Mouse (Mus musculus) adipocyte (in vitro differentiated cells): ENCODE results near the gene Mroh9.

Source experiments
- DNase-seq: peaks from one replicate; pipeline ENCODE4 v3.0.0-alpha.2; 2016; ENCODE audit warnings: low spot score

Mroh9 gene

DNA sequence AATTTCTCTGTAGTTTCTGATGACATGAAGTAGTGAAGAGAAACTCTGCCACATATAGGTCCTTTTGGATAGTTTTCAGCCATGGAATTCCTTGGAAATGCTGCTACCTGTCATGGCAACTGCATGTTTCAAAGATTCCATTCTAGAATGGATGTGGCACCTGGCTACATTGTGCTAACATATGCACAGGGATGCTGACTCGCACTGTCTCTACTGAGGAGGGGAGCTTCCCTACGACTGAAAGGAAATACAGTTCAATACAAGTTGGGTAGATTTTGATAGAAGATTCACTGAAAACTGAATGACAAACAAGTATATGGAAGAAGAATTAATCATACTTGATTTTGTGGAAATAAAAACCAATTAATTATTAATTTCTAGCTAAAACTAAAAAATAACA, at the start of gene Mroh9:
Mroh9 (minus strand) TSS at position 101 of the 400 bp plus-strand sequence.
- DNase-seq = no peak

DNA sequence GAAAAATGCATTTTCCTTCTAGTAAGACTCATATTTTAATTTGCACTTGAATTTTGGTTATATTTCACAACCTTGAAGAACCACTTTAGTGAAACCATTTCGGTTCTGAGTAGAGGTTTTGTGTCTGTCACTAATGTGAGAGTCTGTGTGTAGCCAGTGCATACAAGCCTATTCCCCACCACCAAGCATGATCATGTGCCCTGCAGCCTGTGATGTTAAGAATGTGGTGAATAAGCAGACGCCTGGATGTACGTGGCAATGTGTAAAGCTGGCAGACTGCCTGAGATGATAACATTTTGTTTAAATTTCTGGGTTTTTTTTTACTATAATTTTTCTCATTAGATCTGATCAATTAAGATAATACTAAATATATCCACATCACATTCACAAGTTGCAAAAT, 44.5 kb upstream of the Mroh9 start:
- DNase-seq = no peak

DNA sequence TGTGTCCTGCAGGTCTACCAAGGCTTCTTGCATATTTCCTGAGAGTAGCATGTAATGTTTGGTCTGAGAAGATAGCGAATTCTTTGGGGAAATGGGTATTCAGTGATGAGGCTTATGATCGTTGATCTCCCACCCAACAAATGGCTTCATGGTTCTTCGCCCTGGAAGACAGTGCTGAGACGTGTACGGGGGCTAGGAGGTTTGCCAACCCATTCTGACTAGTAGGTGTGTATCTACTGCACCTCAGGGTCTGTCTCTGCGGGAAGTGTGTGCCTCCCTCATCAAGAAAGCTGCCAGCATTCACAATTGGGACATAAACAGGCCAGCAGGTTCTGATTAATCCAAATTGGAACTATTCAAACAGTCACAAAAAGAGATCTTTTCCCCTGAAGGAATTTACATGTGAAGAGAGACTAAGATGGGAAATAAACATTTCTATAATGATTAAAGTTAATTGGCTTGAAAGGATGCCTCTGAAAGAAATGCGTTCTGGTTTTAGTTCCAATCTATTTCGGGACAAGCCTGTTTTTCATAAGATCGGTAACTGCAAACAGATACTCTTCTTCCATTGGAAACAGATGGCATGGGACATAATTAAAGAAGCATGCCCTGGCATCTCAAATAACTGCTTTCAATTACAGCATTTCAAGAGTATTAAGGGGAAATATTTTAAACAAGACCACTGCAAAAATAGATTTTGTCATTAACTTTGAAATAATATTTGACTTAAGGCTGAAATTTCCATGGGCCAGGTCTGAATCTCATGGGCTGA, 43.8 kb upstream of the Mroh9 start:
- no peak for DNase-seq

DNA sequence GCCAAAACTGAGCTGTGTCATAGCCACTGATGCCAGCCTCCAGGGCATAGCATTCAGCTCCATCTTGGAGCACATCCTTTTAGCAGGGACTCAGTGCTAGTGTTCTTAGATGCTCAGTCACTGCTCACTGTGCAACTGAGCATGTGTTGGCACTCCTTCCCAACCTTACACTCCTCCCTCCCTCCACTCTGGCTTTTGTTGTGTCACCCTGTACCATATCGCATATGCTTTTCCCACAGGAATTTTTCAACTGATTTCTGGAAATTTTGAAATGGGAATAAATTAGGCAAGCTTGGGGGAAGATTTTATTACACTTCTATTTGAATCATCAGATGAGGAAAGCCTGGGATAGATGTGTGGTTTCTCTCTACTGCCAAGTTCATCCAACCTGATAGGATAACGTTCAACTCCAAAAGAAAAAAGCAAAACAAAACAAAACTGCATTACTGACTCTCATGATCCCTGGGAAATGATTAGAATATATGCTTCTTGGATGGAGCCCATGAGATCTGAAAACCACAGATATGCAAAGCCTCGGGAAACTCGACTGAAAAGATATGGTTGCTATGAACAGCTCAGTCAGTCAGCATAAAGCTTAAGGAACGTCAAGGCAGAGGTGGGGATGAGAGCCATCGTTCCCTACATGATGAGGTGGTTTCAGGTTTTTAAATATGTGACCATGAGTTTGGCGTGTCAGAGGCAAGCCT, 40.9 kb upstream of the Mroh9 start:
- DNase-seq = peak; percentile 37

DNA sequence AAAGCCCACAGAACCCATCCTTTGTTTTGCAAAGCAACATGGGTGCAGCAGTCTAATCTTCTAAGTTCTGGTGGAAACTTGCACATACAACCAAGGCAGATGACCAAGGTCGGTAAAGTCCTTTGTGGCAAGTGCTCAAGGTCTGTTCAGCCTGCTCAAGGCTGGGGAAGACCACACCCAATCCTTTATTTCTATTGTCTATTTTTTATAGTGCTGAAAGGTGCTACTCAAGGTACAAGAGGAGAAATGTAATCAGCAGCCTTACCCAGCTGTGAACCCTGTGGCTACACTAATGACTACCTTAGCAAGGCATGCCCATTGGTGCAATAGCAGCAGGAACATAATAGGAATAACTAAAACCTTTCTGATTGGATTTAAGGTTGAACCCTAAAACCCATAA, 36.9 kb upstream of the Mroh9 start:
- DNase-seq = no peak

DNA sequence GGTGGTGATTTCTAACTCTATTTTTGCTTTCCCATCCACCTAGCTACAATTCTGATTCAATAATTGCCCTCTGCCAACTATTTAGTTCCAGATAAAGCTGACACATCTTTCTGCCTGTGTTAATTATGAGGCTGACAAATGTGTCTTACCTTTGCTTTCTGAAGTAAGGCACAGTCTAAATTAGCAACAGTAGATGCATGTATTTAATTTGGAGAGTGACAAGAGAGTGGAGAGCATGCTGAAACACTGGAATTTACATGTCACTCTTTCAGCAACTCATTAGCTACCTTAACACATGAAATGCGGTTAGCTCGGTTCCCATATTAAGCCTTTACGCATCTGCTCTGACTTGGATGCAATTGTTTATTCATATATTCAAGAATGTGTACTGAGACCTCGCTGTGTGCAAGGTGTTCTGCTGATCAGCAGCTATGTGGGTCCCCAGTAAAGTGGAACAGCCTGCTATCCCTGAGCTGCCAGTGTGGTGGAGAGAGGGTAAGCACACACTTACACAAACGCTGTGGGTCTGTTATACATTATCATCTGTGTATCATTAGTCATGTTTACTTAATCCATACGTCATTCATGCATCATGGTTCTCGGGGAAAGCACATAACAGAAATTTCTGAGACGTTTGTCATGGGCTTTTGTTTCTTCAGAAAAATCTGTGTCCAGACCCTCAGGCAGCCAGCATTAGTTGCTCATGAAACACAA, 28.1 kb upstream of the Mroh9 start:
- no peak for DNase-seq

DNA sequence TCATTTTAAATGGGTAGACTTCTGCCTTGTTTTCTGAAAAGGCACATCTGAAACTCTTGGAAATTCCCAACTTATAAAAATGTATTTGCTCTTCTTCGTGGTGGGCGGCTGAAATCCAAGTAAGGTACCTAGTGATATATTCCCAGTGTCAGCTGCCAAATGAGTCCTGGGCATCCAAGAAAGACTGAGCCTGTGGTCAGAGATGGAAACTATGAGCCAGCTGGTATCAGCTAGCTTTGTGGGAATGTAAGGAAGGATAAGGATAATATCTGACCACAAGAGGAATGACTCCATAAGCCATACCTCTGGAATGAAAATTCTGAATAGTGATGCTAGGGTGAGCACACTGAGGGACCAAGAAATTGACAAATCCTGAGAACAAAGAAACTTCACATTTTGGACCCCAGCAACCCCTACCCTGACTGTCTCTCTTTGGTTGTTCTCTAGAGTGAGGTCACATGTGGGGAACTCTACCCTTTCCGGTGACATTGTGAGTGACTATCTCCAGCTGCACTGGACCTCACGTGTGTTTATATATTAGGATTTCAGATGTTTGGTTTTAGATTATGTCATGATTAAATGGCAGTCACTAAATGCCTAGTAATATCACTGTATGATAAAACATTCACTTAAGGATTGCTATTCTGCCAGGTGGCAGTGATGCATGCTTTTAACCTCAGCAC, 27.2 kb upstream of the Mroh9 start:
- no peak for DNase-seq

DNA sequence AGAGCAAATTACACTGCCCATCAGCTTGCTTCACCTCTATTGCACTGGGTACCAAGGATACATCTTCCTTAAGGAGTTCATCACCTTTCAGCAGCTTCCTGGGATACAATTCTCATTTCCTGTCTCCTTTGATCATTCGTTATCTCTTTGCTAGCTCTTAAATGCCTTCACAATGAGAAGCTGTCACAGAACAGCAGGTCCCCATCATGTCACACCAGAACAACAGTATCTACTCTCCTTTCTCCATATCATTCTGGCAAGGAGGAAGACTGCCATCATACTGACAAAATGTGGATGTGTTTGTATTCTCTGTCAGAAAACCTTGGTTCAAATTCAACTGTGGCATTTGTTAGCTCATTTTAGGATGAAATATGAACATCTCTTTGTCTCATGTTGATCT, 19.5 kb upstream of the Mroh9 start:
- no peak for DNase-seq

DNA sequence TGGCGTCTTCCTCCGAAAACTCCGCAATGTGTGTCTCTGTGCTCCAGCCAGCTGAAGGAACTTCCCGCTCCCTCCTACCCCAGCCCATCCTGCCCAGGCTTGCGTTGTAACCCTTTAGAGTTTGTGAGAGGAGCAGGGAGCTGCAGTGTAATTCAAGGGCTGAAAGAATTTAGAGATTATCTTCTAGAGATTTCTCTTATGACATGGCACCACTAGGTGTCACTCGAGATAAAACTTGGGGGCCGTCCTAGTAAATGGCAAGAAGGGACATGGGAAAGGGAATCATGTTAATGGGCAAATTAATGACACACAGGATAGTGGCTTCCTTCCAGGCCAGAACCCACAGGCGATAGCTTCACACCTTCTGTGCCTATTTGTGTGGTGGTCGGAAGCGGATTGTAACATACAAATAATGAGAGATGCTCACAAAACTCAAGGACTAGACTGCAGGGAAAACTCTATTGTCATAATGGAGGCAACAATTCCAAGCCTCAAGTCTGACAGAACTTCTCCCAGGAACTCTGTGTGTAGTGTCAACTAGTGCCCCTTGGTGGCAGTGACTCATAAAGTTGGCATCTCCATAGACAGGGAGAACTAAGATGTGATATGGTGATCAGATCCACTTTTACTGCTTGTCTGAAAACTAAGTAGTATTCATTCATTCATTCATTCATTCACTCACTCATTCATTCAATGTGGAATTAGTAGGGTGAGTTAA, 6.1 kb upstream of the Mroh9 start:
- DNase-seq = peak; percentile 77

DNA sequence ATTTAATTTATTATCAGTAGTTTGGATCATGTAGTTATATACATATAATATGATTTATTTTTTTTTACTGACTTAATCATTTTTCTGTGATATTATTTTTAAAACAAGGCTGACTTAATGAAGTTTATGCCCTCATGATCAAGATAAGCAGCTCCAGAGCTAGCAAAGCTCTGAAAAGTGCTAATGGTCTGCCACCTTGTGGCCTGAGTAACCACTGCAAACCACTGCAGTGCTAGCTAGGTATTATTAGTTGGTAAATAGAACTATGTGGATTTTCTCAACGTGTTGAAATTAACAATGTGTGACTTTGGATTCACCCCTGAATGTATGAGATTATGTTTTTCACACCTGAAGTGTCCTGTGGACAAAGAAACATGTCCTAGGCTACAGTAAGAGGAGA, 15.0 kb downstream of the Mroh9 start:
- peak; percentile 79 for DNase-seq

DNA sequence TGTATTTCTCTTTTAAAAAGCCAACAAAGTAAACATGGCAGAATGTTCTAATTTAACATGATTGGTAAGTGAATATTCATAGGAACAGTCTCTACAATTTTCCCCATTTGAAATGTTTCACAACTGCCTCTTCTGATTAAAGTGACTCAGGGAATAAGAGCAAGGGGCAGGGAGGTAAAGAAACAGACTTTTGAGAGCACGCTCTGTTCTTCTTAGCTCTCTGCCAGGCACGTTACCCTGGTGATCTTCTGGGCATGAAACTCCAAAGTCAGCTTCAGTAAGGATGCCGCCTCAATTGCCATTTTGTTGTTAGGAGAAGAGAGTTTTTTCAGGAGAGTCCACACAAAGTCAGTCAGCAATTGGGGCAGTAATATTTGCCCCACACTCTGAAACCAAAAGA, 25.1 kb downstream of the Mroh9 start:
- peak; percentile 64 for DNase-seq

DNA sequence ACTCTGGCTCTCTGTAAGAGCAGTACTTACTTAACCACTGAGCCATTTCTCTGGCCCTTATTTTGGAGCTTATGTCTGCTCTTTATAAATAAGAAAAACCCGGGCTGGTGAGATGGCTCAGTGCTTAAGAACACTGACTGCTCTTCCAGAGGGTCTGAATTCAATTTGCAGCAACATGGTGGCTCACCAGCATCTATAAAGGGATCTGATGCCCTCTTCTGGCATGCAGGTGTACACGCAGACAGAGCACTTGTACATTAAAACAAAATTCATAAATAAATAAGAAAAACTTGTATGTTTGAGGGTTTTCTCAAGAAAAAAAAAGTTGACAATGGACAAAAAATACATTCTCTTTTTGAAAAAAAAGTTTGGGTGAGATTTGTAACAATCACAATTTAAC, 28.1 kb downstream of the Mroh9 start:
- peak; percentile 59 for DNase-seq

DNA sequence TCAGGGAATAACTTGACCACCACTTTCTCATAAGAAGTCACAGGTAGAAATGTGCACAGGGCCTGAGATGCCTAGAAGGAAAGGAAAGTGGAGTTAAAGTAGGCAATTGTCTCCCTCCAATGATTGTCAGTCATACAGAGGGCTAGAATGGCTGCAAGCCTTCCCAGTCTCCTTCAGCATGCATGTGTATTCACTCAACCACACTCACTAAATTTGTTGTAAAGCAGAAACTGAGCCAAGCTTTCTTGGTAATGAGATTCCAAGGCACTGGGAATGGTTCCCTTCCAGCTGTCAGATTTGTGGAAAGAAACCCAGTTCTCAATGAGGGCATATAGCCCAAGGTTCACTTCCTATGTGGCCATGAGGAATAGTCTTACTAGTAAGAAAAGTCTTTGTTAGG, 29.8 kb downstream of the Mroh9 start:
- peak; percentile 43 for DNase-seq

DNA sequence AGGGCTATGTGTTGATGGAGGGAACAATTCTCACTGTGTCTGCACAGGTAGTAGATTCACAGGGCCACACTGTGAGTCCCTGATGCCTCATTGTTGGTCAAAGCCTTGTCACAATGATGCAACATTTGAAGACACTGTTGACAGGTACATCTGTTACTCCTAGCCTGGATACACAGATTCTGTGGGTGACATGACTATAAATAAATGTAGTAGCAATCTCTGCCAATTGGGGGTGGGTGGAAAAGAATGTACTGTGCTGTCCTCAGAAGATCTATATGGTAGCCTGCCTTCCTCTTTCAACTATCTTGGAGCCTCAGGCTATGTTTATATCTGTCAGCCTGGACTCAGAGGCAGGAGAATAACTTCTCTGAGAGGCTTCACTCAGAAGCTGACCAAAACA, 62.4 kb downstream of the Mroh9 start:
- DNase-seq = no peak

DNA sequence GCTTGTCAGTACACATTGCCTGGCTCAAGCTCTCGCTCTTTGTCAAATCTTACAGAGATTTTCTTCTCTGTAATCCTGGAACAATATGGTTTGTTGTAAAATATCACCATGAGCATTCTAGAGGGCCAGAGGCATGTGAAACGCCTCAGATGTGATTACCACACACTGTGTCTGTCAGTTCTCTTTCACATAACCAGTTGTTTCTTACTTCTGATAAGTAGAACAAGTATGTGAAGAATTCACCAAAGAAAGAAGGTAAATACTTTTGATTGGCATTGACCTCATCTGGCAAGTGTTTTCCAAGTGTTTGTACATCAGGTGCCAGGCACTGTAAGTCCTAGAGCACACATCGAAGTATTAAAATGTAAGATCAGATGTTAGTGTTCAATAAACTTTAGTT, 76.2 kb downstream of the Mroh9 start:
- DNase-seq = no peak

DNA sequence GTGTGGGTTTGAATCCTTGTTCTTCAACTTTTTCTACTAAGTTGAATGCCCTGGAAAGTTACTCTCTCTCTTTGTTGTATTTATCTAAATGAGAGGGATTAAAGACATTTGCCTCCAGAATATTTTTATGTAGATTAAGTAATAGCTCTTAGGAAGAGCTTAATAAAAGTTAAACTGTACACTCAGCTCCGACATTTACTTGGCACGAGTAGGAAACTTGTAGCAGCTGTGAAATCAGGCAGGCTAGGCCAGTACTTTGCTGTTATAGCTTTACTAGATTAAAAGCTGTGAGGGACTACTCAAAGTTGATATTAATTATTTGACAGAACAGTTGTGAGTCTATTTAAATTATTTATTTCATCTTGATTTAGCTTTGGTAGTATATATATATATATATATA, 82.0 kb downstream of the Mroh9 start:
- DNase-seq = no peak

DNA sequence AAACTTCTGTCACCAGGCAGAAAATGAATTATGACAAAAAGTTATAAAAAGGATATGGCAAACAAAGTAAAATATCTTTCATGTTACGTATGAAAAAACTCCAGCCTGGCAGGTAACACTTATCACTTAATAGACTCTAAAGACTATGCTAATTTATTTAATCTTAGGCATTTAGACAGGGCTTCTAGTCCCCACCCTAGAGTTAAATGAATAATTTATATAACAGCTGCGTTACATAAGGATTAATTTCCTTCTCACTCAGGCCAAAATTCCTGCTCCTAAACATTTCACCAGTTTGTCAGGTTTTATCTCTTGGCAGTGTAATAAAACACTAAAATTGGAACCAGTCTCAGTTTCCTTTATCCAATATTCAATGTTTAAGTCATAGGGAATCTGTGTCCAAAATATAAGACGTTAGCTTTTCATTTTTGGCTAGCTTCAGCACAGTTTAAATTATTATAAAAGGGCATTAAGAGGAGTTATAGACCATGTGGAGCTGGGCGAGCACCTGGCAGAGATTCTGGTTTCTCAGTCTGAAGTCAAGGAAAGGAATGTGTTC, 84.1 kb downstream of the Mroh9 start:
- no peak for DNase-seq

DNA sequence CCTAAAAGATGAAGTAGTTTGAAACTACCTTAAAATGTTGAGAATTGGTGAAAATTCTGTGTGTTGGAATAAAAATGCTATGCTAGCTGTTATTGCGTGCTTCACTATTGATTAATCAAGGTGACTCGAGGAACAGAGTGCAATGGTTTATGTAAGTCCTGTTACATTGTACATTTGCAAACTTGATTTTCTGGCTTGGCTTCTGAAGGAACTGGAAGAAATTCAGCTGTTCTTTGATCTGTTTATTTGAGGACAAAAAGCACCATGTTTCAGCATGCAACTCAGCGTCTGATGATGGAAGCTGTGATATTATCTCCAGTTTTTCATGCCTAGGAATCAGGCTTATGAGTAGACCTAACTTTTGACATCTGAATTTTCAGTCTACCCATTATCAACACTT, 97.9 kb downstream of the Mroh9 start:
- no peak for DNase-seq

DNA sequence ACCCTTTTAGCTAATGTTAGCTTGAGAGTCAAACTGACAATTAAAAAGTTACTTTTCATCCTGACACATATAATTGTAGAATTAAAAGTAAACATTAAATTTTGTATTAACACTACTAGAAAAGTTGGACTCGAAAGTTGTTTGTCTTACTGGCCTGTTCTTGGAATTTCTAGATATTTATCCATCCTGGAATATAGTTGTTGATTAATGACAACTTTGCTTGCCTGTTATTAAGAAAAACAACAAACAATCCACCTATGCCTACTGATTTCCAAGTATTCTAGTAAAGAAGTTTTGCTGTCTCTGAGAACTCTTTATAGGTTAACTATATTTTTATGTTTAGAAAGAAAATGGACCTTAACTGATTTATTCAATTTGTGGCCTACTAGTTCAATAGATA, 98.7 kb downstream of the Mroh9 start:
- DNase-seq = no peak

DNA sequence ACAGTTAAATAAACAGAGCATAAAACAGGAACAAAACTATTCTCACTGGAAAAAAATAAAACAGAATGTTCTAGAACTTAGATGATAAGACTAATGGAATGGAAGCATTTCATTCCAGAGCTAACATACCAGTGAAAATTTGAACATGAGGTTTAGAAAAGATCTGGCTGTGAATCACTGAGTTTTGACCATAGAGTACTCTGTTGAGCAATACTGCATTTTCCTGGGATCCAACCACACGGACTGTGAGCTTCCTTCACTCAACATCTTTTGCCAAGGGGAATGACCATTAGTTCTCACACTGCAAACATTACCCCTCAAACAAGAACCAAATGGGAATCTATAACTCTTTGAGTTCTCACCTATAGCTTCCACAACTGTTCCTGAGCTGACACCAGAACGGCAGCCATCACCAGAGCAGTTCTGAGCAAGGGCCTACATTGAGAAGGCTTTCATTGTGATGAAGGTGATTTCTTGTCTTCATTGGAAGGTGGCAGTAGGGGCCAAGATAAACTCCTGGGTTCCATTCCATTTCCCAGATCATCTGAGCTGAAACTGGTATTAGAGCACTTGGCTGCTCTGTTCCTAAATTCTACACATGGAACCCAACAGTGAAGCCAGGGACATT, 99.2 kb downstream of the Mroh9 start:
- DNase-seq = peak; percentile 21

DNA sequence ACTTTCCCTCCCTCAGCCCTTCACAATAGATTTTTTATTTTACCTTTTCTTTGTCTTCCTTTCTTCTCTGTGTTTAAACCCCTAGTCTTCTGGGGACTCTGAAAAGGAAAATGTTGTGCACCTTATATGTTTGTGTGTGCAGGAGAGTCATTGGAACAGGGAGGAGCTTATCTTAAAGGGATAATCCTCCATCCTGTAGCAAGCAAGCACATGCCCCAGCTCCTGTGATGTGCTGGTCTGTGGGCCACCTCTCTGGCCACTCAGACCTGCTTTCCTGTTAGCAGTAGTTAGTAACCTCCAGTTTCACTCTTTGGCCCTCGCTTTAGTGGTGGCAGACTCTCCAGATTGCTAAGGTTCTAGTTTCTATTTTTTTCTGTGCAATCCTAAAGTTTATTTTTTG, 101.0 kb downstream of the Mroh9 start, which contains the start of gene Fmo3:
Fmo3 (minus strand) TSS at position 101 of the 400 bp plus-strand sequence.
- DNase-seq = no peak
